Mouse (Mus musculus) forebrain, embryonic 14.5 days (tissue): ENCODE measurements around the gene Pla2g4e. TPM values are rescaled to one million over a fixed set of nuclear protein-coding genes. Genes with fewer than 3 reads are reported as not detected.

ENCODE experiments used
- ATAC-seq: fragments of 200-750 bp; cut with Nextera tagmentation; 2 replicates; pipeline ENCODE4 v1.8.0; 2017; ENCODE audit warnings: mild to moderate bottlenecking, moderate library complexity
- DNase-seq: peaks from one replicate; pipeline ENCODE4 v3.0.0-alpha.2; 2015; ENCODE audit warnings: low spot score
- H3K27ac ChIP-seq: fragments of 300-500 bp; sonication (generic); 2 replicates; pipeline ENCODE4 v1.5.1; 2014; ENCODE audit warnings: low read depth, mild to moderate bottlenecking, control low read depth, low read length, moderate library complexity
- H3K27me3 ChIP-seq: fragments of 300-500 bp; sonication (generic); replicated peaks from 2 replicates; pipeline ENCODE4 v1.6.1; 2014; ENCODE audit warnings: low read length, control low read depth, mixed read lengths; ENCODE audit not compliant: control insufficient read depth, insufficient read depth
- H3K36me3 ChIP-seq: fragments of 300-500 bp; sonication (generic); 2 replicates; pipeline ENCODE4 v1.6.1; 2014; ENCODE audit warnings: low read length, control low read depth; ENCODE audit not compliant: control insufficient read depth, insufficient read depth
- H3K4me1 ChIP-seq: fragments of 300-500 bp; sonication (generic); 2 replicates; pipeline ENCODE4 v1.6.1; 2014; ENCODE audit warnings: antibody characterized with exemption, low read length, control low read depth; ENCODE audit not compliant: control insufficient read depth, insufficient read depth
- H3K4me2 ChIP-seq: fragments of 300-500 bp; sonication (generic); 2 replicates; pipeline ENCODE4 v1.6.1; 2014; ENCODE audit warnings: mild to moderate bottlenecking, control low read depth, low read length
- H3K4me3 ChIP-seq: fragments of 300-500 bp; sonication (generic); 2 replicates; pipeline ENCODE4 v1.5.1; 2014; ENCODE audit warnings: low read depth, low read length, control low read depth
- H3K9ac ChIP-seq: fragments of 300-500 bp; sonication (generic); 2 replicates; pipeline ENCODE4 v1.6.1; 2014; ENCODE audit warnings: mild to moderate bottlenecking, low read length, control low read depth, moderate library complexity
- H3K9me3 ChIP-seq: fragments of 300-500 bp; sonication (generic); replicated peaks from 2 replicates; pipeline ENCODE4 v1.6.1; 2016; ENCODE audit warnings: low read length, control low read depth, mixed read lengths; ENCODE audit not compliant: control insufficient read depth
- WGBS: fragments of 180-500 bp; shearing (Covaris S2); extraction: QIAGEN DNeasy Blood & Tissue Kit; methylation state at CpG from one replicate; pipeline ENCODE4 v1.1.7; 2014; 5-methylcytosine and 5-hydroxymethylcytosine counted together
- polyA plus RNA-seq: library from polyadenylated mRNA; unstranded; fragments of >200 nt; fragmentation: Nextera tagmentation; extraction: Ambion mirVana; gene quantifications from 2 replicates; pipeline ENCODE4 v1.2.1, GENCODE M21; 2014

Gene Pla2g4e
- polyA plus RNA-seq, 1 experiment from 2014 or later = 1.1 TPM

- no peaks in the 10 kb centered on the region for H3K36me3 ChIP-seq
- H3K4me3 ChIP-seq = no peak overlapping the region
- no peak overlapping the region for H3K9ac ChIP-seq
- H3K27me3 ChIP-seq = no peaks in the 10 kb centered on the region
- no peak for ATAC-seq
- no peaks in the 10 kb centered on the region for H3K9me3 ChIP-seq
- no peak overlapping the region for H3K27ac ChIP-seq
- DNase-seq = no peak
- no peaks in the 10 kb centered on the region for H3K4me1 ChIP-seq
- WGBS = 87% methylated on average over 5 of the region's 5 CpGs
- no peak overlapping the region for H3K4me2 ChIP-seq
Observed at GRCm38 (mm10) chr2:120142336-120142735, 102.8 kb downstream of the Pla2g4e start.

- Histone ChIP-seq H3K4me3 (no peak overlapping the region), H3K27ac (no peak overlapping the region), H3K4me1 (no peaks in the 10 kb centered on the region), H3K27me3 (no peaks in the 10 kb centered on the region), H3K9me3 (no peaks in the 10 kb centered on the region), H3K36me3 (no peaks in the 10 kb centered on the region), H3K4me2 (no peak overlapping the region), H3K9ac (no peak overlapping the region)
- no peak for DNase-seq
- ATAC-seq = no peak
- 64% methylated on average over 1 of the region's 1 CpGs for WGBS
Observed at GRCm38 (mm10) chr2:120141671-120142070, 103.5 kb downstream of the Pla2g4e start.

- whole genome bisulfite sequencing = 89% methylated on average over 5 of the region's 5 CpGs
- DNase-seq = no peak
- no peak for ATAC-seq
Observed at GRCm38 (mm10) chr2:120140326-120140725, 104.8 kb downstream of the Pla2g4e start.

GRCm38 (mm10) chr2:120139091-120139490 is 106.0 kb downstream of the Pla2g4e start:
- H3K9ac ChIP-seq = no peak overlapping the region
- no peak overlapping the region for H3K27ac ChIP-seq
- no peaks in the 10 kb centered on the region for H3K27me3 ChIP-seq
- no peak overlapping the region for H3K4me2 ChIP-seq
- H3K4me1 ChIP-seq = no peaks in the 10 kb centered on the region
- DNase-seq (no peak), ATAC-seq (no peak)
- H3K9me3 ChIP-seq = no peaks in the 10 kb centered on the region
- no peak overlapping the region for H3K4me3 ChIP-seq
- H3K36me3 ChIP-seq = no peaks in the 10 kb centered on the region
- 94% methylated on average over 1 of the region's 1 CpGs for WGBS

More at GRCm38 (mm10) chr2:120140326-120140725, 104.8 kb downstream of the Pla2g4e start:
- Histone ChIP-seq H3K9ac (no peak overlapping the region), H3K27me3 (no peaks in the 10 kb centered on the region), H3K4me2 (no peak overlapping the region), H3K9me3 (no peaks in the 10 kb centered on the region), H3K27ac (no peak overlapping the region), H3K4me3 (no peak overlapping the region), H3K36me3 (no peaks in the 10 kb centered on the region), H3K4me1 (no peaks in the 10 kb centered on the region)

GRCm38 (mm10) chr2:120137281-120137680 is 107.9 kb downstream of the Pla2g4e start:
- no peaks in the 10 kb centered on the region for H3K9me3 ChIP-seq
- WGBS = 75% methylated on average over 5 of the region's 5 CpGs
- ATAC-seq = no peak
- H3K9ac ChIP-seq = no peak overlapping the region
- H3K4me3 ChIP-seq = no peak overlapping the region
- no peaks in the 10 kb centered on the region for H3K36me3 ChIP-seq
- H3K4me2 ChIP-seq = no peak overlapping the region
- no peak for DNase-seq
- no peak overlapping the region for H3K27ac ChIP-seq
- no peaks in the 10 kb centered on the region for H3K27me3 ChIP-seq
- H3K4me1 ChIP-seq = no peaks in the 10 kb centered on the region

GRCm38 (mm10) chr2:120134453-120135075 is 110.6 kb downstream of the Pla2g4e start:
- H3K4me2 ChIP-seq = no peak overlapping the region
- H3K4me1 ChIP-seq = no peaks in the 10 kb centered on the region
- no peaks in the 10 kb centered on the region for H3K9me3 ChIP-seq
- H3K27ac ChIP-seq = no peak overlapping the region
- ATAC-seq (no peak), DNase-seq (no peak)
- no peak overlapping the region for H3K9ac ChIP-seq
- H3K36me3 ChIP-seq = no peaks in the 10 kb centered on the region
- no peak overlapping the region for H3K4me3 ChIP-seq
- no peaks in the 10 kb centered on the region for H3K27me3 ChIP-seq

- WGBS = 80% methylated on average over 1 of the region's 1 CpGs
- DNase-seq (no peak), ATAC-seq (no peak)
- Histone ChIP-seq H3K36me3 (no peaks in the 10 kb centered on the region), H3K4me2 (no peak overlapping the region), H3K9me3 (no peaks in the 10 kb centered on the region), H3K27ac (no peak overlapping the region), H3K9ac (no peak overlapping the region), H3K4me1 (no peaks in the 10 kb centered on the region), H3K27me3 (no peaks in the 10 kb centered on the region), H3K4me3 (no peak overlapping the region)
Observed at GRCm38 (mm10) chr2:120131881-120132280, 113.3 kb downstream of the Pla2g4e start.

- Histone ChIP-seq H3K4me3 (no peak overlapping the region), H3K27me3 (no peaks in the 10 kb centered on the region), H3K4me1 (no peaks in the 10 kb centered on the region), H3K9me3 (no peaks in the 10 kb centered on the region), H3K4me2 (no peak overlapping the region), H3K36me3 (no peaks in the 10 kb centered on the region), H3K9ac (no peak overlapping the region), H3K27ac (no peak overlapping the region)
- ATAC-seq = no peak
- WGBS = 76% methylated on average over 8 of the region's 8 CpGs
- DNase-seq = no peak
Observed at GRCm38 (mm10) chr2:120129252-120129908, 115.8 kb downstream of the Pla2g4e start.

- ATAC-seq (no peak), DNase-seq (no peak)
- Histone ChIP-seq H3K4me2 (no peak overlapping the region), H3K36me3 (no peaks in the 10 kb centered on the region), H3K9me3 (no peaks in the 10 kb centered on the region), H3K4me3 (no peak overlapping the region), H3K9ac (no peak overlapping the region), H3K27ac (no peak overlapping the region), H3K4me1 (no peaks in the 10 kb centered on the region), H3K27me3 (no peaks in the 10 kb centered on the region)
- WGBS = 78% methylated on average over 1 of the region's 1 CpGs
Observed at GRCm38 (mm10) chr2:120128611-120129051, 116.5 kb downstream of the Pla2g4e start.
